Mouse (Mus musculus) hindbrain, postnatal 0 days (tissue): ENCODE results near the gene Xirp1. TPM values are rescaled to one million over a fixed set of nuclear protein-coding genes. Genes with fewer than 3 reads are reported as not detected.

ENCODE experiments used
- ATAC-seq: fragments of 200-750 bp; cut with Nextera tagmentation; 2 replicates; pipeline ENCODE4 v1.8.0; 2017; ENCODE audit warnings: mild to moderate bottlenecking, moderate TSS enrichment, moderate library complexity
- DNase-seq: peaks from one replicate; pipeline ENCODE4 v3.0.0-alpha.2; 2015; ENCODE audit warnings: low spot score
- H3K27ac ChIP-seq: fragments of 300-500 bp; sonication (generic); 2 replicates; pipeline ENCODE4 v1.5.1; 2014; ENCODE audit warnings: mild to moderate bottlenecking
- H3K27me3 ChIP-seq: fragments of 300-500 bp; sonication (generic); 2 replicates; pipeline ENCODE4 v1.6.1; 2014; ENCODE audit warnings: low read length, mixed read lengths; ENCODE audit not compliant: insufficient read depth
- H3K36me3 ChIP-seq: fragments of 300-500 bp; sonication (generic); 2 replicates; pipeline ENCODE4 v1.6.1; 2014; ENCODE audit warnings: low read length, mixed read lengths; ENCODE audit not compliant: insufficient read depth
- H3K4me1 ChIP-seq: fragments of 300-500 bp; sonication (generic); 2 replicates; pipeline ENCODE4 v1.6.1; 2014; ENCODE audit warnings: antibody characterized with exemption, low read length, mixed read lengths; ENCODE audit not compliant: insufficient read depth
- H3K4me2 ChIP-seq: fragments of 300-500 bp; sonication (generic); 2 replicates; pipeline ENCODE4 v1.6.1; 2014; ENCODE audit warnings: low read depth, mild to moderate bottlenecking, low read length, moderate library complexity, mixed read lengths
- H3K4me3 ChIP-seq: fragments of 300-500 bp; sonication (generic); 2 replicates; pipeline ENCODE4 v1.5.1; 2014; ENCODE audit warnings: low read length
- H3K9ac ChIP-seq: fragments of 300-500 bp; sonication (generic); replicated peaks from 2 replicates; pipeline ENCODE4 v1.6.1; 2014; ENCODE audit warnings: mild to moderate bottlenecking, low read length, moderate library complexity, mixed read lengths
- H3K9me3 ChIP-seq: fragments of 300-500 bp; sonication (generic); 2 replicates; pipeline ENCODE4 v1.6.1; 2016; ENCODE audit warnings: low read length, mixed read lengths
- CTCF ChIP-seq: IDR thresholded peaks from 2 replicates; pipeline ENCODE4 v1.5.1; 2016; ENCODE audit warnings: antibody characterized with exemption, control low read depth, low read depth
- WGBS: fragments of 180-500 bp; shearing (Covaris S2); extraction: QIAGEN DNeasy Blood & Tissue Kit; methylation state at CpG from one replicate; pipeline ENCODE4 v1.1.7; 2014; 5-methylcytosine and 5-hydroxymethylcytosine counted together
- polyA plus RNA-seq: library from polyadenylated mRNA; unstranded; fragments of >200 nt; fragmentation: Nextera tagmentation; extraction: Ambion mirVana; gene quantifications from 2 replicates; pipeline ENCODE4 v1.2.1, GENCODE M21; 2015
- total RNA-seq: library from RNA; depleted of rRNA; stranded (reverse); fragments of >200 nt; gene quantifications from 2 replicates; pipeline ENCODE4 v1.2.3, GENCODE M21; 2014; rRNA removed

The Xirp1 gene
- total and polyA plus RNA-seq, 2 experiments from 2014 or later: 0.05 to 0.19 TPM

GRCm38 (mm10) chr9:119966221-119966910 lies 57.0 kb downstream of the Xirp1 start:
- 82% methylated on average over 26 of the region's 26 CpGs for WGBS
- no peaks in the 10 kb centered on the region for H3K9me3 ChIP-seq
- H3K27me3 ChIP-seq: no peaks in the 10 kb centered on the region
- no peak overlapping the region for H3K4me2 ChIP-seq
- H3K9ac ChIP-seq: no peak overlapping the region
- no peak overlapping the region for H3K27ac ChIP-seq
- H3K36me3 ChIP-seq: no peaks in the 10 kb centered on the region
- no peak for DNase-seq
- no peak for TF ChIP-seq CTCF
- H3K4me1 ChIP-seq: peaks cover 17% of the 10 kb centered on the region; the same call in 1 of the 2 replicates
- ATAC-seq: no peak
- no peak overlapping the region for H3K4me3 ChIP-seq

- Histone ChIP-seq H3K4me2 (no peak overlapping the region), H3K4me3 (no peak overlapping the region), H3K4me1 (peaks cover 5% of the 10 kb centered on the region; the same call in 1 of the 2 replicates), H3K27me3 (no peaks in the 10 kb centered on the region), H3K27ac (no peak overlapping the region), H3K36me3 (no peaks in the 10 kb centered on the region), H3K9ac (no peak overlapping the region), H3K9me3 (no peaks in the 10 kb centered on the region)
- ATAC-seq: no peak
- no peak for DNase-seq
- 62% methylated on average over 3 of the region's 3 CpGs for WGBS
- no peak for TF ChIP-seq CTCF
These were observed 58.2 kb downstream of the Xirp1 start for GRCm38 (mm10) chr9:119965186-119965585.

DNA sequence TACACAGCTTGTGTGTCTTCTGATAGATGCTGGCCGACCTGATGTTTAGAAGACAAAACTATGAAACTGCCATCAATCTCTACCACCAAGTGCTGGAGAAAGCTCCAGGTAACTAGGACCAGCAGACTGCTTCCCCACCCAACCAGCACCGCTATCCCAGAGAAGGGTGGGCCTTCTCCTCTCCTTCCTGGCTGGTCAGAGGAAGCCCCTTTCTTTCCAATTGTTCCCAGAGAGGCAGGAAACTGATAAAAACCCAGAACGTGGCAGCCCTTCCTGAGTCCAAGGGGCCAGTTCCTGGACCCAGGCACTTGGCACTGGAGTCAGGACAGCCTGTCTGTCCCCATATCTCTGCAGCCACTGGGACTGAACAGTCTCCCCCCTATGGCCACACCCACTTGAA lies 59.2 kb downstream of the Xirp1 start:
- H3K4me3 ChIP-seq: no peak overlapping the region
- H3K9ac ChIP-seq: no peak overlapping the region
- no peaks in the 10 kb centered on the region for H3K36me3 ChIP-seq
- TF ChIP-seq CTCF: no peak
- no peak overlapping the region for H3K4me2 ChIP-seq
- no peaks in the 10 kb centered on the region for H3K27me3 ChIP-seq
- no peak overlapping the region for H3K27ac ChIP-seq
- ATAC-seq (no peak), DNase-seq (no peak)
- no peaks in the 10 kb centered on the region for H3K4me1 ChIP-seq
- no peaks in the 10 kb centered on the region for H3K9me3 ChIP-seq
- 85% methylated on average over 3 of the region's 3 CpGs for WGBS

Other genes with a start within 250 kb of the Xirp1 start
- gene Scn11a, start 198.1 kb downstream of the Xirp1 start, total RNA-seq: 0.52 and 0.65 TPM in 2 replicates
- gene Scn11a, start 198.1 kb downstream of the Xirp1 start, polyA plus RNA-seq: 0.16 and 0.23 TPM in 2 replicates
- gene Wdr48, start 128.7 kb downstream of the Xirp1 start, total RNA-seq: 50.9 and 62.1 TPM in 2 replicates
- gene Wdr48, start 128.7 kb downstream of the Xirp1 start, polyA plus RNA-seq: 47.3 and 47.5 TPM in 2 replicates
- 28.1 and 48.4 TPM in 2 replicates for gene Gorasp1, start 86.0 kb downstream of the Xirp1 start, total RNA-seq
- gene Gorasp1, start 86.0 kb downstream of the Xirp1 start, polyA plus RNA-seq: 20.9 and 21.1 TPM in 2 replicates
- 4.7 and 4.9 TPM in 2 replicates for gene Ttc21a, start 86.0 kb downstream of the Xirp1 start, total RNA-seq
- 0.90 and 1.1 TPM in 2 replicates for gene Ttc21a, start 86.0 kb downstream of the Xirp1 start, polyA plus RNA-seq
- 4.5 and 17.4 TPM in 2 replicates for gene Csrnp1, start 38.9 kb downstream of the Xirp1 start, total RNA-seq
- 2.7 and 3.1 TPM in 2 replicates for gene Csrnp1, start 38.9 kb downstream of the Xirp1 start, polyA plus RNA-seq
- 17.3 and 21.5 TPM in 2 replicates for gene Cx3cr1, start 46.3 kb upstream of the Xirp1 start, total RNA-seq
- gene Cx3cr1, start 46.3 kb upstream of the Xirp1 start, polyA plus RNA-seq: 12.2 and 13.0 TPM in 2 replicates
- gene Ccr8, start 68.5 kb upstream of the Xirp1 start, total RNA-seq: not detected in 2 replicates
- gene Ccr8, start 68.5 kb upstream of the Xirp1 start, polyA plus RNA-seq: not detected in 2 replicates
- 50.3 and 64.0 TPM in 2 replicates for gene Slc25a38, start 86.8 kb upstream of the Xirp1 start, total RNA-seq
- gene Slc25a38, start 86.8 kb upstream of the Xirp1 start, polyA plus RNA-seq: 37.1 and 39.8 TPM in 2 replicates
- gene Rpsa, start 104.1 kb upstream of the Xirp1 start, total RNA-seq: 1,033 and 1,545 TPM in 2 replicates
- gene Rpsa, start 104.1 kb upstream of the Xirp1 start, polyA plus RNA-seq: 868 and 912 TPM in 2 replicates
- 13.4 and 16.7 TPM in 2 replicates for gene Mobp, start 126.1 kb upstream of the Xirp1 start, total RNA-seq
- gene Mobp, start 126.1 kb upstream of the Xirp1 start, polyA plus RNA-seq: 6.8 and 11.1 TPM in 2 replicates